Mouse (Mus musculus) liver, embryonic 12.5 days (tissue): ENCODE results near the gene Inpp4a. TPM values are rescaled to one million over a fixed set of nuclear protein-coding genes. Genes with fewer than 3 reads are reported as not detected.

ENCODE experiments used
- ATAC-seq: fragments of 200-750 bp; cut with Nextera tagmentation; 2 replicates; pipeline ENCODE4 v1.8.0; 2017; ENCODE audit warnings: moderate number of reproducible peaks, mild to moderate bottlenecking, moderate library complexity
- H3K27ac ChIP-seq: fragments of 300-500 bp; sonication (generic); 2 replicates; pipeline ENCODE4 v1.5.1; 2016; ENCODE audit warnings: mild to moderate bottlenecking
- H3K27me3 ChIP-seq: fragments of 300-500 bp; sonication (generic); replicated peaks from 2 replicates; pipeline ENCODE4 v1.6.1; 2016; ENCODE audit warnings: mild to moderate bottlenecking, moderate library complexity
- H3K36me3 ChIP-seq: fragments of 300-500 bp; sonication (generic); 2 replicates; pipeline ENCODE4 v1.6.1; 2016; ENCODE audit warnings: mild to moderate bottlenecking, moderate library complexity
- H3K4me1 ChIP-seq: fragments of 300-500 bp; sonication (generic); 2 replicates; pipeline ENCODE4 v1.6.1; 2016
- H3K4me2 ChIP-seq: fragments of 300-500 bp; sonication (generic); 2 replicates; pipeline ENCODE4 v1.6.1; 2016; ENCODE audit warnings: mild to moderate bottlenecking, moderate library complexity
- H3K4me3 ChIP-seq: fragments of 300-500 bp; sonication (generic); 2 replicates; pipeline ENCODE4 v1.5.1; 2016; ENCODE audit warnings: mild to moderate bottlenecking, moderate library complexity
- H3K9ac ChIP-seq: fragments of 300-500 bp; sonication (generic); 2 replicates; pipeline ENCODE4 v1.6.1; 2016; ENCODE audit warnings: mild to moderate bottlenecking, moderate library complexity
- H3K9me3 ChIP-seq: fragments of 300-500 bp; sonication (generic); replicated peaks from 2 replicates; pipeline ENCODE4 v1.6.1; 2016; ENCODE audit warnings: mild to moderate bottlenecking, moderate library complexity
- WGBS: fragments of 180-500 bp; shearing (Covaris S2); methylation state at CpG from one replicate; pipeline ENCODE4 v1.1.7; 2016; ENCODE audit not compliant: insufficient replicate concordance; 5-methylcytosine and 5-hydroxymethylcytosine counted together
- polyA plus RNA-seq: library from polyadenylated mRNA; unstranded; fragments of >200 nt; fragmentation: Nextera tagmentation; extraction: Ambion mirVana; gene quantifications from 2 replicates; pipeline ENCODE4 v1.2.1, GENCODE M21; 2016

Inpp4a gene
- polyA plus RNA-seq, 1 experiment from 2014 or later, result 4.0 TPM

- no peak overlapping the region for H3K4me3 ChIP-seq
- no peak overlapping the region for H3K9ac ChIP-seq
- H3K27me3 ChIP-seq, result no peaks in the 10 kb centered on the region
- H3K9me3 ChIP-seq, result peaks cover 5% of the 10 kb centered on the region; the same call in 1 of the 2 replicates
- H3K27ac ChIP-seq, result no peak overlapping the region
- H3K4me2 ChIP-seq, result no peak overlapping the region
- no peak for ATAC-seq
- WGBS, result 49% methylated on average over 4 of the region's 4 CpGs
- no peaks in the 10 kb centered on the region for H3K36me3 ChIP-seq
- H3K4me1 ChIP-seq, result peaks cover 13% of the 10 kb centered on the region; the same call in 1 of the 2 replicates
Measured at GRCm38 (mm10) chr1:37327311-37327710, 27.6 kb downstream of the Inpp4a start.

- H3K9ac ChIP-seq, result no peak overlapping the region
- H3K4me1 ChIP-seq, result peaks cover 19% of the 10 kb centered on the region
- no peak overlapping the region for H3K4me3 ChIP-seq
- WGBS, result 72% methylated on average over 3 of the region's 3 CpGs
- H3K9me3 ChIP-seq, result peaks cover 5% of the 10 kb centered on the region; the same call in 1 of the 2 replicates
- H3K27ac ChIP-seq, result no peak overlapping the region
- no peak for ATAC-seq
- no peaks in the 10 kb centered on the region for H3K27me3 ChIP-seq
- H3K4me2 ChIP-seq, result no peak overlapping the region
- no peaks in the 10 kb centered on the region for H3K36me3 ChIP-seq
Measured at GRCm38 (mm10) chr1:37329132-37329531, 29.5 kb downstream of the Inpp4a start.

GRCm38 (mm10) chr1:37329831-37330230 is 30.2 kb downstream of the Inpp4a start:
- WGBS, result 88% methylated on average over 4 of the region's 4 CpGs
- H3K9me3 ChIP-seq, result peaks cover 5% of the 10 kb centered on the region; the same call in 1 of the 2 replicates

GRCm38 (mm10) chr1:37332756-37333155 is 33.1 kb downstream of the Inpp4a start:
- WGBS, result 66% methylated on average over 3 of the region's 3 CpGs
- Histone ChIP-seq H3K27ac (no peak overlapping the region), H3K4me2 (no peak overlapping the region), H3K36me3 (no peaks in the 10 kb centered on the region), H3K9ac (no peak overlapping the region), H3K4me3 (no peak overlapping the region), H3K27me3 (no peaks in the 10 kb centered on the region), H3K9me3 (peaks cover 5% of the 10 kb centered on the region; the same call in 1 of the 2 replicates), H3K4me1 (peaks cover 16% of the 10 kb centered on the region)
- ATAC-seq, result no peak

More at GRCm38 (mm10) chr1:37329831-37330230, 30.2 kb downstream of the Inpp4a start:
- ATAC-seq, result no peak
- Histone ChIP-seq H3K4me3 (no peak overlapping the region), H3K36me3 (no peaks in the 10 kb centered on the region), H3K9ac (no peak overlapping the region), H3K27me3 (no peaks in the 10 kb centered on the region), H3K4me2 (no peak overlapping the region), H3K4me1 (peaks cover 16% of the 10 kb centered on the region), H3K27ac (no peak overlapping the region)

- ATAC-seq, result no peak
- WGBS, result 57% methylated on average over 4 of the region's 4 CpGs
- H3K4me2 ChIP-seq, result no peak overlapping the region
Measured at GRCm38 (mm10) chr1:37333741-37334440, 34.2 kb downstream of the Inpp4a start.

GRCm38 (mm10) chr1:37336022-37336421 is 36.4 kb downstream of the Inpp4a start:
- ATAC-seq, result no peak
- Histone ChIP-seq H3K27ac (no peak overlapping the region), H3K27me3 (no peaks in the 10 kb centered on the region), H3K9me3 (no peaks in the 10 kb centered on the region), H3K4me1 (peaks cover 16% of the 10 kb centered on the region), H3K4me3 (no peak overlapping the region), H3K36me3 (no peaks in the 10 kb centered on the region), H3K4me2 (no peak overlapping the region), H3K9ac (no peak overlapping the region)
- 67% methylated on average over 2 of the region's 2 CpGs for WGBS

More at GRCm38 (mm10) chr1:37333741-37334440, 34.2 kb downstream of the Inpp4a start:
- Histone ChIP-seq H3K4me3 (no peak overlapping the region), H3K9me3 (peaks cover 4% of the 10 kb centered on the region; the same call in 1 of the 2 replicates), H3K27ac (no peak overlapping the region), H3K27me3 (no peaks in the 10 kb centered on the region), H3K4me1 (peaks cover 16% of the 10 kb centered on the region), H3K9ac (no peak overlapping the region), H3K36me3 (no peaks in the 10 kb centered on the region)

GRCm38 (mm10) chr1:37336794-37337193 is 37.1 kb downstream of the Inpp4a start:
- H3K27me3 ChIP-seq, result no peaks in the 10 kb centered on the region
- no peak for ATAC-seq
- WGBS, result 50% methylated on average over 2 of the region's 2 CpGs

GRCm38 (mm10) chr1:37337273-37337672 is 37.6 kb downstream of the Inpp4a start:
- peaks cover 6% of the 10 kb centered on the region; the same call in 1 of the 2 replicates for H3K4me1 ChIP-seq
- H3K27ac ChIP-seq, result no peak overlapping the region
- no peak overlapping the region for H3K4me2 ChIP-seq
- H3K36me3 ChIP-seq, result no peaks in the 10 kb centered on the region
- no peak overlapping the region for H3K4me3 ChIP-seq
- H3K9me3 ChIP-seq, result no peaks in the 10 kb centered on the region
- H3K9ac ChIP-seq, result no peak overlapping the region
- WGBS, result 59% methylated on average over 9 of the region's 9 CpGs
- ATAC-seq, result no peak
- H3K27me3 ChIP-seq, result no peaks in the 10 kb centered on the region

More at GRCm38 (mm10) chr1:37336794-37337193, 37.1 kb downstream of the Inpp4a start:
- H3K9ac ChIP-seq, result no peak overlapping the region
- H3K27ac ChIP-seq, result no peak overlapping the region
- peaks cover 9% of the 10 kb centered on the region for H3K4me1 ChIP-seq
- H3K4me3 ChIP-seq, result no peak overlapping the region
- no peaks in the 10 kb centered on the region for H3K9me3 ChIP-seq
- H3K36me3 ChIP-seq, result no peaks in the 10 kb centered on the region
- H3K4me2 ChIP-seq, result no peak overlapping the region

GRCm38 (mm10) chr1:37339144-37339543 is 39.5 kb downstream of the Inpp4a start:
- Histone ChIP-seq H3K9me3 (no peaks in the 10 kb centered on the region), H3K36me3 (no peaks in the 10 kb centered on the region), H3K27ac (no peak overlapping the region), H3K4me3 (no peak overlapping the region), H3K27me3 (no peaks in the 10 kb centered on the region), H3K9ac (no peak overlapping the region), H3K4me2 (no peak overlapping the region), H3K4me1 (peaks cover 19% of the 10 kb centered on the region; the same call in 1 of the 2 replicates)
- WGBS, result 80% methylated on average over 8 of the region's 8 CpGs
- no peak for ATAC-seq

- Histone ChIP-seq H3K27me3 (no peaks in the 10 kb centered on the region), H3K4me3 (no peak overlapping the region), H3K9ac (no peak overlapping the region), H3K27ac (no peak overlapping the region), H3K36me3 (no peaks in the 10 kb centered on the region), H3K4me1 (peaks cover 28% of the 10 kb centered on the region), H3K4me2 (no peak overlapping the region), H3K9me3 (no peaks in the 10 kb centered on the region)
- WGBS, result 62% methylated on average over 5 of the region's 5 CpGs
- peak; percentile 57; the same call in 1 of the 2 replicates for ATAC-seq
Measured at GRCm38 (mm10) chr1:37341347-37341746, 41.7 kb downstream of the Inpp4a start.

GRCm38 (mm10) chr1:37341914-37342313 is 42.2 kb downstream of the Inpp4a start:
- Histone ChIP-seq H3K4me3 (no peak overlapping the region), H3K36me3 (no peaks in the 10 kb centered on the region), H3K9me3 (no peaks in the 10 kb centered on the region), H3K4me1 (peaks cover 28% of the 10 kb centered on the region), H3K27ac (no peak overlapping the region), H3K9ac (no peak overlapping the region), H3K4me2 (no peak overlapping the region), H3K27me3 (no peaks in the 10 kb centered on the region)
- ATAC-seq, result no peak
- WGBS, result 57% methylated on average over 4 of the region's 4 CpGs

GRCm38 (mm10) chr1:37342524-37342923 is 42.9 kb downstream of the Inpp4a start:
- Histone ChIP-seq H3K4me1 (peaks cover 28% of the 10 kb centered on the region), H3K36me3 (no peaks in the 10 kb centered on the region), H3K27me3 (no peaks in the 10 kb centered on the region), H3K4me2 (no peak overlapping the region), H3K27ac (no peak overlapping the region), H3K9ac (no peak overlapping the region), H3K4me3 (no peak overlapping the region), H3K9me3 (no peaks in the 10 kb centered on the region)
- ATAC-seq, result no peak
- 94% methylated on average over 8 of the region's 8 CpGs for WGBS
